Mouse (Mus musculus) liver, adult 2 months (tissue): ENCODE measurements at regions not wholly inside any gene's neighbourhood (a gene's known extent, or its start where the extent isn't known, plus 50 kb on each side); places are given as distances from the start of the nearest gene placed in this dataset.

Source experiments
- CTCF ChIP-seq: fragments of 200-500 bp; IDR thresholded peaks from 2 replicates; pipeline ENCODE4 v1.5.1; 2011; ENCODE audit warnings: low read depth, low read length, control low read depth
- POLR2A ChIP-seq: fragments of 200-500 bp; IDR thresholded peaks from 2 replicates; pipeline ENCODE4 v1.6.1; 2011; ENCODE audit warnings: low read length, control low read depth; ENCODE audit not compliant: insufficient read depth; ENCODE audit errors: extremely low read depth

DNA sequence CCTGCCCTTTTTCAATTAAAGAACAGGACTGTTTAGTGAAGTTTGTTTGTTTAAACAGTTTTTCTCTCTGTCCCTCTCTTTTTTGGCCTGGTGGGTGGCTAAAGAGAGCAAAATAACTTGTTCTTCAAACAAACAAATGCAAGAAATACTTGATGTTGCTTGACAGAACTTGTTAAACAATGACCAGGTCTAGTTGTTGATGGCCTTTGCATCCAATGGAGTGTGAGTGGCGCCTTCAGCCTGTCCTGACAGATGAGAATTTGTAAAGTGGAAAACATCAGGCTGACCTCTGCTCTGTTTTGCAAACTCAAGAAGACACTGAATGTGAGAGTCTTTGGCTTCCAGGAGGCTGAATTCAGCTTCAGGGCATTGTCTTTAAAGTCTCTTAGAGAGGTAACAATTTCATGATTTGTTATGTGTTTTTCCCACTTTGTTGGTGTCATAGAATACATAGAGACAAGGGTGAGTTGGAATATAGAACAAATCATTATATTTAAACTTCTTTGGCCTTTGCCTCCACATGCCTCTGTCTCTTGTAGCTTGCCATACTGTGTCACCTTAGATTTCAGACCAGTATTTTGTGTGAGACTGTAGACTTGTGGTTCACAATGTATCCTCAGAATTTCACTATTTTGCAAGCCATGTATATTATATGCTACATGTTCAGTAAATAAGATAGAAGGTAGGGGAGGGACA, 67.5 kb downstream of the Rdh14 start:
- no peak for TF ChIP-seq CTCF
- TF ChIP-seq POLR2A = no peak
